Comparison of ENCODE assay signal across 8 mouse cellular contexts in the genomic region with DNA sequence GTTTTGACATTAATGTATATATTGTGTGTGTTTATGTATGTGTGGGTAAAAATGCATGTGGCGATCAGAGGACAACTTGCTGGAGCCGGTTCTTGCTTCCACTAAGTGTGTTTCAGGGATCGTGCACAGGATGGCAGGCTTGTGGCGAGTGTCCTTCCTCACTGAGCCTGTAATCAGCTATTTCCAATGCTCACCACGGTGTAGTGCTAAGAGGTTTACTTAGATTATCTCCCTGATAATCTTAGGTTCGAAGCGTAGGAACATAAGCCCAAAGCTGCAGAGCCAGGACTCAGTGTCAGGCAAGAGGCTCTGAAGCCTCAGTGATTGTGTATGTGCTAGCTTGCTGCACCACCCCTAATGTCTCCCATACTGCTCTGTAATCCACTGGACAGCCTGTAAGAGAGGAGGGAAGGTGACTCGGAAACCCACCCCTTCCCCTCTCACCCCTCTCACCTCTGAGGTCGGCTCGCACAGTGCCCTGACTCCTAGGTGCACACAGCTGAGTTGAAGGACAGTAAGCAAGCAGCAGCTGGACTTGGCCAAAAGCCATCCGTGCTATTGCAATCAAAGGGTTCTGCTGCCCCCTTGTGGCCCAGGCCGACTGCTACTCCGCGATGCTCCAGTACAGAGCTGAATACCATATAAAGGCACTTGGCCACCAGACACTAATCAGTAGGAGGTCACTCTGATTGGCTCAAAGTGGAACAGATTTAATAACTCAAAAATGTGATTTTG. TPM values are rescaled to one million over a fixed set of nuclear protein-coding genes. Genes with fewer than 3 reads are reported as not detected.
DNase-seq lines count a peak whose midpoint lies in the region; ATAC-seq and TF ChIP-seq lines count a peak whose summit lies in the region.

No protein-coding gene starts in this region.

- no peak overlapping the region for H3K4me2 ChIP-seq in intestine, postnatal 0 days (replicated peaks; ENCODE audit: low read depth)
- no peak overlapping the region for H3K4me2 ChIP-seq in midbrain, embryonic 11.5 days

- intact Hi-C loops in left cerebral cortex, postnatal 36 days (cut with DNase I), result loop anchor here (1.0 to 5.0 kb wide), 2 partner anchors 155 to 271 kb away; no protein-coding TSS in a partner anchor

- no peak overlapping the region for H3K4me3 ChIP-seq in embryonic facial prominence, embryonic 10.5 days
- no peak overlapping the region for H3K4me3 ChIP-seq in intestine, postnatal 0 days (ENCODE audit: low read depth, low read length)
- H3K4me3 ChIP-seq in midbrain, embryonic 11.5 days (ENCODE audit: low read depth, low read length), result no peak overlapping the region

- peak overlapping the region; percentile 27; the same call in 1 of the 2 replicates for H3K27ac ChIP-seq in embryonic facial prominence, embryonic 10.5 days (replicated peaks)
- no peak overlapping the region for H3K27ac ChIP-seq in intestine, postnatal 0 days (ENCODE audit: low read depth, low read length)
- H3K27ac ChIP-seq in midbrain, embryonic 11.5 days (ENCODE audit: low read depth, low read length), result no peak overlapping the region

- 39% methylated on average over 14 of the region's 14 CpGs for WGBS in embryonic facial prominence, embryonic 10.5 days
- 23% methylated on average over 14 of the region's 14 CpGs for WGBS in intestine, postnatal 0 days
- 43% methylated on average over 14 of the region's 14 CpGs for WGBS in midbrain, embryonic 11.5 days

- ATAC-seq in granulocyte monocyte progenitor cell, adult 5-6 weeks (replicated peaks; ENCODE audit: poor library complexity, severe bottlenecking), result peak; percentile 89
- ATAC-seq in intestine, postnatal 0 days, result peak; percentile 78
- ATAC-seq in midbrain, embryonic 11.5 days (ENCODE audit: low FRiP score), result peak; percentile 94

- H3K9me3 ChIP-seq in embryonic facial prominence, embryonic 10.5 days, result no peaks in the 10 kb centered on the region
- H3K9me3 ChIP-seq in intestine, postnatal 0 days (ENCODE audit: control insufficient read depth), result no peaks in the 10 kb centered on the region
- H3K9me3 ChIP-seq in midbrain, embryonic 11.5 days (ENCODE audit: control insufficient read depth, low read length), result no peaks in the 10 kb centered on the region

- no peak overlapping the region for H3K9ac ChIP-seq in intestine, postnatal 0 days (ENCODE audit: low read depth, low read length)
- H3K9ac ChIP-seq in midbrain, embryonic 11.5 days (ENCODE audit: low read length), result no peak overlapping the region

- peaks cover 3% of the 10 kb centered on the region; the same call in 1 of the 2 replicates for H3K36me3 ChIP-seq in embryonic facial prominence, embryonic 10.5 days (replicated peaks)
- no peaks in the 10 kb centered on the region for H3K36me3 ChIP-seq in intestine, postnatal 0 days (ENCODE audit: control insufficient read depth, insufficient read depth)
- no peaks in the 10 kb centered on the region for H3K36me3 ChIP-seq in midbrain, embryonic 11.5 days (ENCODE audit: control insufficient read depth, insufficient read depth, low read length)

- peak; percentile 98 for DNase-seq in adrenal gland, postnatal 10 days
- peak; percentile 94 for DNase-seq in embryonic facial prominence, embryonic 10.5 days (ENCODE audit: low spot score)
- DNase-seq in left cerebral cortex, postnatal 36 days (ENCODE audit: low spot score in 2 of 2), result peak; percentile 87 to 92
- DNase-seq in midbrain, embryonic 11.5 days (ENCODE audit: low spot score, missing footprints), result peak; percentile 100
- DNase-seq in right cerebral cortex, postnatal 4 days, result peak; percentile 99
- peak; percentile 85 for DNase-seq in yolk sac, embryonic 10.5 days (ENCODE audit: low spot score)

- H3K4me1 ChIP-seq in embryonic facial prominence, embryonic 10.5 days, result peaks cover 8% of the 10 kb centered on the region
- H3K4me1 ChIP-seq in intestine, postnatal 0 days (replicated peaks; ENCODE audit: control insufficient read depth, insufficient read depth, low read length), result no peaks in the 10 kb centered on the region
- H3K4me1 ChIP-seq in midbrain, embryonic 11.5 days (ENCODE audit: control insufficient read depth, insufficient read depth, low read length), result no peaks in the 10 kb centered on the region

- peak; percentile 99 for TF ChIP-seq CTCF in intestine, postnatal 0 days (IDR thresholded peaks at IDR 0.05; ENCODE audit: low read depth)

- H3K27me3 ChIP-seq in embryonic facial prominence, embryonic 10.5 days (replicated peaks; ENCODE audit: low read depth, poor library complexity, severe bottlenecking), result no peaks in the 10 kb centered on the region
- no peaks in the 10 kb centered on the region for H3K27me3 ChIP-seq in intestine, postnatal 0 days (replicated peaks; ENCODE audit: control insufficient read depth, insufficient read depth, low read length)
- no peaks in the 10 kb centered on the region for H3K27me3 ChIP-seq in midbrain, embryonic 11.5 days (ENCODE audit: control insufficient read depth, insufficient read depth, low read length)

RNA-seq across cellular contexts. Expression of a gene that starts 51.3 kb away (rescaled TPM):
- total RNA-seq in adrenal gland, postnatal 10 days (2021), result 10 to 100 TPM; 30.5 to 32.0 TPM
- polyA plus RNA-seq in embryonic facial prominence, embryonic 10.5 days (2016; fragmentation: Nextera tagmentation; extraction: Ambion mirVana), result 7.1 and 7.4 TPM in 2 replicates
- 12.9 and 14.5 TPM in 2 replicates for total RNA-seq in granulocyte monocyte progenitor cell, adult 5-6 weeks (2014; fragmentation: Nextera tagmentation)
- total RNA-seq in granulocyte monocyte progenitor cell, adult 5-6 weeks (2017), result 4.7 and 8.2 TPM in 2 replicates
- 15.6 and 15.7 TPM in 2 replicates for polyA plus RNA-seq in intestine, postnatal 0 days (2015; fragmentation: Nextera tagmentation; extraction: Ambion mirVana)
- 10 to 100 TPM; 47.0 to 51.5 TPM for total RNA-seq in left cerebral cortex, postnatal 36 days (2021)
- 3.6 and 5.7 TPM in 2 replicates for polyA plus RNA-seq in midbrain, embryonic 11.5 days (2014; fragmentation: Nextera tagmentation; extraction: Ambion mirVana)
